Mouse (Mus musculus) cerebellum, postnatal 25 days (tissue): ENCODE measurements around the gene Hras.
A peak's percentile ranks its signal among the peaks of the same experiment; 100 is the strongest.

ENCODE experiments used
- DNase-seq, 2 experiments: peaks; one replicate each; pipeline ENCODE4 v3.0.0; 2021; ENCODE audit warnings: mixed read lengths in 2 of 2

Gene Hras

GRCm38 (mm10) chr7:141173323-141173850 lies 20.4 kb downstream of the Hras start:
- no peak for DNase-seq

- peak; percentile 92 to 94 for DNase-seq
Observed at GRCm38 (mm10) chr7:141172116-141173006, 21.4 kb downstream of the Hras start, which contains the start of gene Rnh1. TSS of gene Rnh1 (minus strand) at chr7:141172857.

- DNase-seq: no peak
Observed at GRCm38 (mm10) chr7:141169866-141170265, 23.9 kb downstream of the Hras start.

- DNase-seq: no peak
Observed at GRCm38 (mm10) chr7:141169300-141169699, 24.5 kb downstream of the Hras start.

- DNase-seq: peak in 1 of 2 experiments; percentile 45
Observed at GRCm38 (mm10) chr7:141168518-141168953, 25.3 kb downstream of the Hras start.

- no peak for DNase-seq
Observed at GRCm38 (mm10) chr7:141167901-141168517, 25.8 kb downstream of the Hras start.

- no peak for DNase-seq
Observed at GRCm38 (mm10) chr7:141164850-141165249, 29.0 kb downstream of the Hras start.

GRCm38 (mm10) chr7:141164397-141164796 lies 29.4 kb downstream of the Hras start:
- DNase-seq: no peak

- no peak for DNase-seq
Observed at GRCm38 (mm10) chr7:141155362-141155761, 38.4 kb downstream of the Hras start.

GRCm38 (mm10) chr7:141148639-141149038 lies 45.2 kb downstream of the Hras start:
- no peak for DNase-seq

GRCm38 (mm10) chr7:141147044-141147443 lies 46.8 kb downstream of the Hras start:
- DNase-seq: peak; percentile 57 to 78

GRCm38 (mm10) chr7:141146043-141146595 lies 47.7 kb downstream of the Hras start:
- no peak for DNase-seq

GRCm38 (mm10) chr7:141145403-141145802 lies 48.4 kb downstream of the Hras start:
- DNase-seq: peak; percentile 58 to 65

- DNase-seq: peak in 1 of 2 experiments; percentile 45
Observed at GRCm38 (mm10) chr7:141144650-141145049, 49.2 kb downstream of the Hras start.

GRCm38 (mm10) chr7:141143861-141144260 lies 49.9 kb downstream of the Hras start:
- DNase-seq: no peak

GRCm38 (mm10) chr7:141143112-141143511 lies 50.7 kb downstream of the Hras start:
- DNase-seq: peak; percentile 45 to 66

- no peak for DNase-seq
Observed at GRCm38 (mm10) chr7:141141326-141141725, 52.5 kb downstream of the Hras start.
